Mouse (Mus musculus) hindbrain, embryonic 14.5 days (tissue): ENCODE data around the gene Cabp4. TPM values are rescaled to one million over a fixed set of nuclear protein-coding genes. Genes with fewer than 3 reads are reported as not detected.

Experiments used
- ATAC-seq: fragments of 200-750 bp; cut with Nextera tagmentation; 2 replicates; pipeline ENCODE4 v1.8.0; 2017; ENCODE audit warnings: moderate number of reproducible peaks, mild to moderate bottlenecking, moderate TSS enrichment, moderate library complexity; ENCODE audit not compliant: low FRiP score
- DNase-seq: peaks from one replicate; pipeline ENCODE4 v3.0.0-alpha.2; 2015; ENCODE audit warnings: low spot score
- H3K27ac ChIP-seq: fragments of 300-500 bp; sonication (generic); 2 replicates; pipeline ENCODE4 v1.5.1; 2014; ENCODE audit warnings: mild to moderate bottlenecking, moderate library complexity
- H3K27me3 ChIP-seq: fragments of 300-500 bp; sonication (generic); 2 replicates; pipeline ENCODE4 v1.6.1; 2014; ENCODE audit warnings: mild to moderate bottlenecking, low read length, mixed read lengths; ENCODE audit not compliant: control insufficient read depth, insufficient read depth
- H3K36me3 ChIP-seq: fragments of 300-500 bp; sonication (generic); replicated peaks from 2 replicates; pipeline ENCODE4 v1.6.1; 2014; ENCODE audit not compliant: control insufficient read depth, insufficient read depth
- H3K4me1 ChIP-seq: fragments of 300-500 bp; sonication (generic); replicated peaks from 2 replicates; pipeline ENCODE4 v1.6.1; 2014; ENCODE audit warnings: antibody characterized with exemption, low read length, mixed read lengths; ENCODE audit not compliant: control insufficient read depth, insufficient read depth
- H3K4me2 ChIP-seq: fragments of 300-500 bp; sonication (generic); replicated peaks from 2 replicates; pipeline ENCODE4 v1.6.1; 2014; ENCODE audit warnings: mild to moderate bottlenecking, moderate library complexity
- H3K4me3 ChIP-seq: fragments of 300-500 bp; sonication (generic); replicated peaks from 2 replicates; pipeline ENCODE4 v1.5.1; 2014; ENCODE audit warnings: mild to moderate bottlenecking, low read length
- H3K9ac ChIP-seq: fragments of 300-500 bp; sonication (generic); 2 replicates; pipeline ENCODE4 v1.6.1; 2014
- H3K9me3 ChIP-seq: fragments of 300-500 bp; sonication (generic); 2 replicates; pipeline ENCODE4 v1.6.1; 2016; ENCODE audit warnings: low read length; ENCODE audit not compliant: control insufficient read depth
- WGBS: fragments of 180-500 bp; shearing (Covaris S2); extraction: QIAGEN DNeasy Blood & Tissue Kit; methylation state at CpG from one replicate; pipeline ENCODE4 v1.1.7; 2014; 5-methylcytosine and 5-hydroxymethylcytosine counted together
- polyA plus RNA-seq: library from polyadenylated mRNA; unstranded; fragments of >200 nt; fragmentation: Nextera tagmentation; extraction: Ambion mirVana; gene quantifications from 2 replicates; pipeline ENCODE4 v1.2.1, GENCODE M21; 2014

Cabp4 gene
- polyA plus RNA-seq, 1 experiment from 2014 or later, result 0.11 TPM

GRCm38 (mm10) chr19:4183689-4184088 lies 39.9 kb upstream of the Cabp4 start:
- WGBS, result 55% methylated on average over 2 of the region's 2 CpGs
- no peak overlapping the region for H3K27ac ChIP-seq
- H3K4me2 ChIP-seq, result no peak overlapping the region
- no peak overlapping the region for H3K4me3 ChIP-seq
- H3K27me3 ChIP-seq, result no peaks in the 10 kb centered on the region
- H3K4me1 ChIP-seq, result peaks cover 7% of the 10 kb centered on the region; the same call in 1 of the 2 replicates
- ATAC-seq (no peak), DNase-seq (no peak)
- no peaks in the 10 kb centered on the region for H3K9me3 ChIP-seq
- H3K9ac ChIP-seq, result no peak overlapping the region
- no peaks in the 10 kb centered on the region for H3K36me3 ChIP-seq

- DNase-seq (peak; percentile 57), ATAC-seq (0 out of 2 replicates have a peak, but pooled peaks have one; percentile 51)
- no peak overlapping the region for H3K9ac ChIP-seq
- H3K27ac ChIP-seq, result no peak overlapping the region
- no peak overlapping the region for H3K4me2 ChIP-seq
- 49% methylated on average over 3 of the region's 3 CpGs for WGBS
- peaks cover 7% of the 10 kb centered on the region; the same call in 1 of the 2 replicates for H3K4me1 ChIP-seq
- no peaks in the 10 kb centered on the region for H3K9me3 ChIP-seq
- no peak overlapping the region for H3K4me3 ChIP-seq
- H3K36me3 ChIP-seq, result no peaks in the 10 kb centered on the region
- no peaks in the 10 kb centered on the region for H3K27me3 ChIP-seq
Observed at GRCm38 (mm10) chr19:4181892-4182291, 38.1 kb upstream of the Cabp4 start.

- Histone ChIP-seq H3K9me3 (no peaks in the 10 kb centered on the region), H3K27me3 (no peaks in the 10 kb centered on the region; the same call in 1 of the 2 replicates), H3K9ac (no peak overlapping the region), H3K27ac (no peak overlapping the region), H3K36me3 (no peaks in the 10 kb centered on the region), H3K4me1 (peaks cover 7% of the 10 kb centered on the region; the same call in 1 of the 2 replicates), H3K4me2 (no peak overlapping the region), H3K4me3 (no peak overlapping the region)
- DNase-seq (no peak), ATAC-seq (no peak)
- WGBS, result 87% methylated on average over 7 of the region's 7 CpGs
Observed at GRCm38 (mm10) chr19:4180411-4180810, 36.6 kb upstream of the Cabp4 start.

- DNase-seq, result no peak
- Histone ChIP-seq H3K9ac (0 out of 2 replicates have a peak within 1 kb of the TSS, but pooled peaks have one; percentile 26), H3K4me3 (no peak within 1 kb of the TSS)
Observed at GRCm38 (mm10) chr19:4175368-4175947, 31.6 kb upstream of the Cabp4 start, which contains the start of gene Carns1. Gene Carns1 (minus strand): TSS chr19:4175479.

GRCm38 (mm10) chr19:4172925-4173324 lies 29.1 kb upstream of the Cabp4 start:
- no peak overlapping the region for H3K9ac ChIP-seq
- H3K9me3 ChIP-seq, result no peaks in the 10 kb centered on the region
- no peak overlapping the region for H3K4me3 ChIP-seq
- H3K36me3 ChIP-seq, result no peaks in the 10 kb centered on the region
- H3K27ac ChIP-seq, result no peak overlapping the region
- ATAC-seq (no peak), DNase-seq (no peak)
- no peaks in the 10 kb centered on the region; the same call in 1 of the 2 replicates for H3K27me3 ChIP-seq
- H3K4me2 ChIP-seq, result no peak overlapping the region
- 61% methylated on average over 11 of the region's 11 CpGs for WGBS
- H3K4me1 ChIP-seq, result peaks cover 6% of the 10 kb centered on the region

More at GRCm38 (mm10) chr19:4175368-4175947, 31.6 kb upstream of the Cabp4 start, which contains the start of gene Carns1:
- no peaks in the 10 kb centered on the region for H3K9me3 ChIP-seq
- ATAC-seq, result 0 out of 2 replicates have a peak, but pooled peaks have one; percentile 42
- no peaks in the 10 kb centered on the region; the same call in 1 of the 2 replicates for H3K27me3 ChIP-seq
- H3K36me3 ChIP-seq, result no peaks in the 10 kb centered on the region
- H3K27ac ChIP-seq, result no peak within 1 kb of the TSS
- peak within 1 kb of the TSS; percentile 36 for H3K4me2 ChIP-seq
- no peaks in the 10 kb centered on the region; the same call in 1 of the 2 replicates for H3K4me1 ChIP-seq
- WGBS, result 3% methylated on average over 10 of the region's 11 CpGs

GRCm38 (mm10) chr19:4171393-4172290 lies 27.8 kb upstream of the Cabp4 start:
- DNase-seq (no peak), ATAC-seq (no peak)
- H3K27me3 ChIP-seq, result no peaks in the 10 kb centered on the region; the same call in 1 of the 2 replicates
- H3K36me3 ChIP-seq, result no peaks in the 10 kb centered on the region
- no peak overlapping the region for H3K27ac ChIP-seq
- no peak overlapping the region for H3K9ac ChIP-seq
- no peak overlapping the region for H3K4me2 ChIP-seq
- no peak overlapping the region for H3K4me3 ChIP-seq
- WGBS, result 68% methylated on average over 13 of the region's 13 CpGs
- no peaks in the 10 kb centered on the region for H3K9me3 ChIP-seq
- H3K4me1 ChIP-seq, result peaks cover 6% of the 10 kb centered on the region

GRCm38 (mm10) chr19:4170723-4171392 lies 27.0 kb upstream of the Cabp4 start:
- no peaks in the 10 kb centered on the region; the same call in 1 of the 2 replicates for H3K27me3 ChIP-seq
- no peaks in the 10 kb centered on the region for H3K9me3 ChIP-seq
- no peak for ATAC-seq
- H3K4me1 ChIP-seq, result peaks cover 6% of the 10 kb centered on the region
- no peak overlapping the region for H3K4me2 ChIP-seq
- H3K9ac ChIP-seq, result no peak overlapping the region
- WGBS, result 94% methylated on average over 10 of the region's 10 CpGs
- H3K4me3 ChIP-seq, result no peak overlapping the region
- no peaks in the 10 kb centered on the region for H3K36me3 ChIP-seq
- no peak for DNase-seq
- no peak overlapping the region for H3K27ac ChIP-seq

- H3K4me1 ChIP-seq, result peaks cover 6% of the 10 kb centered on the region; the same call in 1 of the 2 replicates
- ATAC-seq (peak; percentile 64), DNase-seq (no peak)
- no peaks in the 10 kb centered on the region for H3K36me3 ChIP-seq
- peak overlapping the region; percentile 91 for H3K27ac ChIP-seq
- peak overlapping the region; percentile 73 for H3K4me2 ChIP-seq
- H3K9me3 ChIP-seq, result no peaks in the 10 kb centered on the region
- H3K4me3 ChIP-seq, result peak overlapping the region; percentile 37
- H3K9ac ChIP-seq, result peak overlapping the region; percentile 77
- 7% methylated on average over 26 of the region's 27 CpGs for WGBS
- H3K27me3 ChIP-seq, result no peaks in the 10 kb centered on the region
Observed at GRCm38 (mm10) chr19:4169810-4170209, 26.0 kb upstream of the Cabp4 start.
